Mouse (Mus musculus) ovary, postnatal 10 days (tissue): ENCODE results near the gene Sycn.
"Not testable (repeated sequence)": the region's sequence is repeated elsewhere in the genome, so short reads cannot be mapped to it uniquely, and the experiment has no call there.

Experiments
- DNase-seq: peaks from one replicate; pipeline ENCODE4 v3.0.0; 2022; ENCODE audit warnings: low spot score

Gene Sycn

GRCm38 (mm10) chr7:28540526-28540925, at the start of gene Sycn:
Sycn (plus strand) TSS chr7:28540885.
- DNase-seq = no peak

- no peak for DNase-seq
Observed at GRCm38 (mm10) chr7:28490903-28491302, 49.8 kb upstream of the Sycn start.

GRCm38 (mm10) chr7:28492310-28492709, 48.4 kb upstream of the Sycn start:
- no peak for DNase-seq

GRCm38 (mm10) chr7:28495426-28495825, 45.3 kb upstream of the Sycn start:
- DNase-seq = no peak

GRCm38 (mm10) chr7:28505585-28505984, 35.1 kb upstream of the Sycn start:
- no peak for DNase-seq

GRCm38 (mm10) chr7:28509121-28509520, 31.6 kb upstream of the Sycn start:
- DNase-seq = not testable (repeated sequence)

GRCm38 (mm10) chr7:28510405-28510974, 30.2 kb upstream of the Sycn start, which contains the start of gene Ifnl2:
Ifnl2 (minus strand) TSS chr7:28510455.
- DNase-seq = not testable (repeated sequence)

GRCm38 (mm10) chr7:28511441-28511840, 29.2 kb upstream of the Sycn start:
- no peak for DNase-seq

GRCm38 (mm10) chr7:28522536-28522935, 18.1 kb upstream of the Sycn start, which contains the start of gene Ifnl3:
Ifnl3 (plus strand) TSS chr7:28522836.
- not testable (repeated sequence) for DNase-seq

GRCm38 (mm10) chr7:28527922-28528719, 12.6 kb upstream of the Sycn start:
- peak; percentile 52 for DNase-seq

GRCm38 (mm10) chr7:28532005-28532404, 8.7 kb upstream of the Sycn start:
- no peak for DNase-seq

GRCm38 (mm10) chr7:28538886-28539285, 1.8 kb upstream of the Sycn start:
- DNase-seq = not testable (repeated sequence)

GRCm38 (mm10) chr7:28544051-28544601, 3.4 kb downstream of the Sycn start:
- DNase-seq = no peak

GRCm38 (mm10) chr7:28545048-28545890, 4.6 kb downstream of the Sycn start:
- no peak for DNase-seq

- DNase-seq = no peak
Observed at GRCm38 (mm10) chr7:28545891-28546210, 5.2 kb downstream of the Sycn start.

- DNase-seq = no peak
Observed at GRCm38 (mm10) chr7:28546649-28547048, 6.0 kb downstream of the Sycn start.

- no peak for DNase-seq
Observed at GRCm38 (mm10) chr7:28547154-28547553, 6.5 kb downstream of the Sycn start, which contains the start of gene Nccrp1. Nccrp1 (minus strand) TSS chr7:28547254.

- DNase-seq = no peak
Observed at GRCm38 (mm10) chr7:28547628-28548027, 6.9 kb downstream of the Sycn start.

GRCm38 (mm10) chr7:28553076-28553475, 12.4 kb downstream of the Sycn start:
- DNase-seq = no peak

- no peak for DNase-seq
Observed at GRCm38 (mm10) chr7:28555939-28556535, 15.4 kb downstream of the Sycn start.

GRCm38 (mm10) chr7:28557069-28557468, 16.4 kb downstream of the Sycn start:
- no peak for DNase-seq

GRCm38 (mm10) chr7:28557708-28558107, 17.0 kb downstream of the Sycn start:
- DNase-seq = no peak
